Mouse (Mus musculus): ENCODE measurements at regions not wholly inside any gene's neighbourhood (a gene's known extent, or its start where the extent isn't known, plus 50 kb on each side); places are given as distances from the start of the nearest gene placed in this dataset.

GRCm38 (mm10) chr6:25237021-25237420 is 280.9 kb upstream of the Tmem229a start:
- H3K4me3 ChIP-seq, result no peak overlapping the region
- intact Hi-C loops (cut with DNase I), result no loop called here
- DNase-seq (ENCODE audit: extremely low spot score in 1 of 2, low spot score in 2 of 2), result no peak
- no peak for TF ChIP-seq CTCF (IDR thresholded peaks at IDR 0.05)
- H3K27ac ChIP-seq, result no peak overlapping the region

- H3K27ac ChIP-seq, result no peak overlapping the region
- no peak for TF ChIP-seq CTCF (IDR thresholded peaks at IDR 0.05)
- intact Hi-C loops (cut with DNase I), result no loop called here
- no peak for DNase-seq (ENCODE audit: extremely low spot score in 1 of 2, low spot score in 2 of 2)
- no peak overlapping the region for H3K4me3 ChIP-seq
These were observed 280.5 kb upstream of the Tmem229a start for GRCm38 (mm10) chr6:25236616-25237015.

Data from left cerebral cortex, adult 2 months (tissue).